Mouse (Mus musculus): ENCODE results near the gene Epdr1.
"Not testable (repeated sequence)": the region's sequence is repeated elsewhere in the genome, so short reads cannot be mapped to it uniquely, and the experiment has no call there.

The Epdr1 gene

DNA sequence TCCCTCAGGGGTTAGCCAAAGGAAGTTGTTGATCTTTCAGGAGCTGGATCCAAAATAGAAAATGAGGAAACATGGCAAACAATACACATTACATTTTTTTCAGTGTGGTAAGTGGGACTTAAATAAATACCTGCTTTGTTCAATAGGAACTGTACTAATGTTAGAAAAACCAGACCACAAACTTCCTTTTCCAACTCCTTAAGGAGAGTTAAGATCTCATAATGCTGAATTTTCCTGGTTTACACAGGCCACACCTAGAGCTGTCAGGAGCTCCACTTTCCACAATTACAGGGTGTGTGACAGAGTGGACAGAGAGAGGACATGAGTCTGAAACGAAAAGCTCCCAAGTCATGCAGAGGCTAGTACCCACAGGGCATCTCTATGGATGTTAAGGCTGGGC, 16.0 kb downstream of the Epdr1 start:
- no peak for DNase-seq

GRCm38 (mm10) chr13:19602531-19602930, 17.2 kb downstream of the Epdr1 start:
- DNase-seq, result no peak

- no peak for DNase-seq
Measured at GRCm38 (mm10) chr13:19599242-19599641, 20.5 kb downstream of the Epdr1 start.

GRCm38 (mm10) chr13:19595141-19595540, 24.6 kb downstream of the Epdr1 start:
- no peak for DNase-seq

GRCm38 (mm10) chr13:19590996-19591759, 28.5 kb downstream of the Epdr1 start:
- DNase-seq, result no peak

GRCm38 (mm10) chr13:19575947-19576346, 43.8 kb downstream of the Epdr1 start:
- no peak for DNase-seq

GRCm38 (mm10) chr13:19574723-19575122, 45.0 kb downstream of the Epdr1 start:
- not testable (repeated sequence) for DNase-seq

GRCm38 (mm10) chr13:19570166-19570565, 49.6 kb downstream of the Epdr1 start:
- DNase-seq, result not testable (repeated sequence)

DNA sequence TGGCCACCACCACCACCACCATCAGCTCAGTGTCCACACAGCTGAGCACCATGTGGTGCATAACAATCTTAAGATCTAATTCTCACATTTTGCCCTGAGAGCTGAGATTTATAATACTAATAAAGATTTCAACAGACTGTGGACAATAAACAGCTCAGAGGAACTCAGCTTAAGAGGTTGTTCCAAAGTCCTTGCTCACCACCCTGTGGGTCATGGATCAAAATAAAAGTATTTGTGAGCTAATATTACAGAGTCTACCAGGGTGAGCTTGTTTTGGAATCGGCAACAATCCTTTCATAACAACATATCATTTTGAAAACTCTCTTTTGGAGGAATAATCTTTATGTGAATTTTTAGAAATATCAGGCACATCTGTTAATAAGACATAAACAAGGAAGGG, 57.2 kb downstream of the Epdr1 start:
- no peak for DNase-seq

DNA sequence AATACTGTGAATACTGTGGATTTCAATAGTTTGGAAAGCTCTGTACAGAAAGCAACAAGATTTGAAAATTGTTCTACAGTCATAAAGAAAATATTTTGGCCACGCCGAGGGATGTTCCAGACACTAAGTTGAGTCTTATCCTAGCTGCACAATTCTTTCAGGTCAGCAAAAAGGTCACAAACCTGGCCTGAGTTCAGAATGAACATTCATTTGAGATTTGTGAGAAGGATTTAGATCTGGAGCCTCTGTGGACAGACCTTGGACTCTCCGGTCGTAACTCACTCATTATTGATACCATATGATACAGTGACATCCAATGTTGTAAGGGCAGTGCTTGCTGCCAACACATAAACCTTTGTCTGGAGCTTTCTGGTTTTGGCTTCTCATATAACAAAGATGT, 64.3 kb downstream of the Epdr1 start:
- no peak for DNase-seq

All from spleen, adult 18-20 months (tissue).